Mouse (Mus musculus): ENCODE data around the gene Dclre1a.

DNA sequence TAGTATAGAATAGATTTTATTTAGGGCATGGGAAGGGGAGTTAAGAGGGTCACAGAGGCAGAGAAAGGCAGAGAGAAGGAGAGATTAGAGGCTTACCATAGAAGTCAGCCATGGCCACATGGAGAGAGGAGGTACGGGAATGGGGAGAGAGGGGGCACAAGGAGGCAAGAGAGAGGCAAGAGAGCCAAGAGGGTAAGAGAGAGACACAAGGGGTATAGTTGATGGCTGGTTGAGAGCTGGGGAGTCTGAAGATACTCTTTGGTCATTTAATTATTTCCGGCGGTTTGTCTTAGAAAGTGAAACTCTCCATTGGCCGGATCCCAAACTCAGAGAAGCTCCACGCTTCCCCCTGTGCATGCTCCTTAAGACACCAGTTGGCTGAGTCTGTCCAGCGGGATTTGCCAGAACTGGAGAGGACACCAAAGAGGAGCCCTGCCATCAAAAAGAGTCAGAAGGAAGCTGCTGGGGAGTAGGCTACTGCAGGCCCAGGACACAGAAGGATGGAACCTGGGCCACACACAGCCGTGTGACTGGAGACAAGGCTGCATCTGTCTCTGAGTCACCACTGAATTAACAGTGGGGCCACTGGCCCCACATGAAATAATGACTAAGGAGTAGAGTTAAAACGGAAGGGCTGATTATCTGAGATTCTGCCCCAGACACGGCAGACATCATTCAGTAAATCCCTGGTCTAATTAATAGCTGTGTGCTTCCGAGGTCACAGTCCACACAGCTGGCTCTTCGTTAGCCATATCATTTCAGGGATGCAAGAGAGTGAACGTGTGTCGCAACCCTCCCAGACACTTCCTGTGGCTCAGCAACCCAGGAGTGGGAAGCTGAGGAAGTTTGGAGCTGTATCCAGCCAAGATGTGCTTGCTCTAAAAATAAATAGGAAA, 62.4 kb downstream of the Dclre1a start:
- TF ChIP-seq CTCF (IDR thresholded peaks at IDR 0.05; ENCODE audit: control insufficient read depth, insufficient read depth, low read length) (no peak), POLR2A (IDR thresholded peaks at IDR 0.05; ENCODE audit: borderline replicate concordance, control insufficient read depth, low read depth, low read length) (no peak)
